Comparison of ENCODE assay signal across 12 mouse cellular contexts in genomic region chr5:129045641-129046580, GRCm38 (mm10). TPM values are rescaled to one million over a fixed set of nuclear protein-coding genes. Genes with fewer than 3 reads are reported as not detected.
A peak's percentile ranks its signal among the peaks of the same experiment; 100 is the strongest.
DNase-seq lines count a peak whose midpoint lies in the region; ATAC-seq and TF ChIP-seq lines count a peak whose summit lies in the region.
"Had no signal": no experiment of that assay in that cellular context is flagged by ENCODE, and none has a peak within 500 bp of the region (broad histone marks: within the 10 kb centered on the region; RNA-seq: fewer than 3 reads in every experiment).

No protein-coding gene starts in this region.

- DNase-seq in right cerebral cortex, postnatal 14 days = peak; percentile 54
- no peak for DNase-seq in right cerebral cortex, adult 18-20 months
- peak; percentile 76 for DNase-seq in forebrain, postnatal 0 days
- DNase-seq in midbrain, postnatal 0 days (ENCODE audit: low spot score) = peak; percentile 63
- DNase-seq in gastrocnemius, postnatal 25 days = no peak
- no peak for DNase-seq in heart, postnatal 36 days
- DNase-seq: cerebellum, postnatal 14 days; heart, postnatal 10 days; kidney, adult 9 months had no signal

- H3K36me3 ChIP-seq in forebrain, postnatal 0 days (ENCODE audit: insufficient read depth) = no peaks in the 10 kb centered on the region
- H3K36me3 ChIP-seq in midbrain, postnatal 0 days (ENCODE audit: insufficient read depth, low read length) = no peaks in the 10 kb centered on the region
- no peaks in the 10 kb centered on the region for H3K36me3 ChIP-seq in kidney, embryonic 14.5 days (ENCODE audit: control insufficient read depth, insufficient read depth, low read length)

- 14% methylated on average over 26 of the region's 26 CpGs for WGBS in forebrain, postnatal 0 days
- 13% methylated on average over 26 of the region's 26 CpGs for WGBS in midbrain, postnatal 0 days
- 62% methylated on average over 26 of the region's 26 CpGs for whole genome bisulfite sequencing in kidney, embryonic 14.5 days

- H3K4me2 ChIP-seq in forebrain, postnatal 0 days (ENCODE audit: low read depth) = 0 out of 2 replicates have a peak overlapping the region, but pooled peaks have one; percentile 0
- H3K4me2 ChIP-seq in midbrain, postnatal 0 days (ENCODE audit: low read depth, low read length, poor library complexity, severe bottlenecking) = 0 out of 2 replicates have a peak overlapping the region, but pooled peaks have one; percentile 15
- no peak overlapping the region for H3K4me2 ChIP-seq in kidney, embryonic 14.5 days (replicated peaks; ENCODE audit: low read depth, low read length)

- no peak overlapping the region for H3K4me3 ChIP-seq in forebrain, postnatal 0 days (ENCODE audit: low read depth, low read length)
- no peak overlapping the region for H3K4me3 ChIP-seq in midbrain, postnatal 0 days (ENCODE audit: low read depth, low read length)
- no peak overlapping the region for H3K4me3 ChIP-seq in kidney, embryonic 14.5 days (ENCODE audit: low read length)
- H3K4me3 ChIP-seq: megakaryocyte, embryonic 14.5 days had no signal

- intact Hi-C loops in heart, postnatal 36 days (cut with DNase I) = no loop called here

- TF ChIP-seq CTCF in forebrain, postnatal 0 days (IDR thresholded peaks at IDR 0.05; ENCODE audit: low read depth) = no peak
- TF ChIP-seq CTCF in midbrain, postnatal 0 days (IDR thresholded peaks at IDR 0.05) = no peak

- H3K9me3 ChIP-seq in forebrain, postnatal 0 days (ENCODE audit: low read length) = no peaks in the 10 kb centered on the region
- no peaks in the 10 kb centered on the region for H3K9me3 ChIP-seq in midbrain, postnatal 0 days (ENCODE audit: low read length)
- H3K9me3 ChIP-seq in kidney, embryonic 14.5 days (ENCODE audit: control insufficient read depth, low read length) = no peaks in the 10 kb centered on the region
- H3K9me3 ChIP-seq: megakaryocyte, embryonic 14.5 days had no signal

- peak overlapping the region; percentile 57 for H3K27ac ChIP-seq in forebrain, postnatal 0 days (ENCODE audit: low read depth, low read length)
- peak overlapping the region; percentile 39 for H3K27ac ChIP-seq in midbrain, postnatal 0 days (ENCODE audit: low read depth, low read length)
- H3K27ac ChIP-seq in kidney, embryonic 14.5 days (ENCODE audit: low read depth, low read length) = no peak overlapping the region
- H3K27ac ChIP-seq: liver, embryonic 14.5 days had no signal

- peaks cover 12% of the 10 kb centered on the region; the same call in 1 of the 2 replicates for H3K4me1 ChIP-seq in forebrain, postnatal 0 days (ENCODE audit: insufficient read depth)
- no peaks in the 10 kb centered on the region for H3K4me1 ChIP-seq in midbrain, postnatal 0 days (ENCODE audit: insufficient read depth, low read length)
- no peaks in the 10 kb centered on the region for H3K4me1 ChIP-seq in kidney, embryonic 14.5 days (ENCODE audit: control insufficient read depth, insufficient read depth, low read length)
- H3K4me1 ChIP-seq: megakaryocyte, embryonic 14.5 days had no signal

- H3K9ac ChIP-seq in forebrain, postnatal 0 days = peak overlapping the region; percentile 10; the same call in 1 of the 2 replicates
- H3K9ac ChIP-seq in midbrain, postnatal 0 days (replicated peaks; ENCODE audit: low read length, poor library complexity, severe bottlenecking) = no peak overlapping the region
- no peak overlapping the region for H3K9ac ChIP-seq in kidney, embryonic 14.5 days (ENCODE audit: low read depth, low read length)
- H3K9ac ChIP-seq: liver, embryonic 14.5 days had no signal

- no peaks in the 10 kb centered on the region for H3K27me3 ChIP-seq in forebrain, postnatal 0 days (ENCODE audit: insufficient read depth, low read length)
- no peaks in the 10 kb centered on the region for H3K27me3 ChIP-seq in midbrain, postnatal 0 days (ENCODE audit: insufficient read depth, low read length)
- H3K27me3 ChIP-seq in kidney, embryonic 14.5 days (ENCODE audit: control insufficient read depth, insufficient read depth, low read length) = no peaks in the 10 kb centered on the region

- peak; percentile 24; the same call in 1 of the 2 replicates for ATAC-seq in forebrain, postnatal 0 days
- ATAC-seq in midbrain, postnatal 0 days (ENCODE audit: low FRiP score) = no peak
- ATAC-seq in kidney, embryonic 14.5 days (ENCODE audit: low FRiP score, low TSS enrichment) = no peak

RNA-seq across cellular contexts. Expression of gene Ran, which starts 26.0 kb away (rescaled TPM):
- 258 and 312 TPM in 2 replicates for total RNA-seq in forebrain, postnatal 0 days (2014; rRNA removed)
- 330 and 336 TPM in 2 replicates for polyA plus RNA-seq in forebrain, postnatal 0 days (2015; fragmentation: Nextera tagmentation; extraction: Ambion mirVana)
- total RNA-seq in midbrain, postnatal 0 days (2014; rRNA removed) = 183 and 191 TPM in 2 replicates
- polyA plus RNA-seq in midbrain, postnatal 0 days (2015; fragmentation: Nextera tagmentation; extraction: Ambion mirVana) = 287 and 295 TPM in 2 replicates
- total RNA-seq in gastrocnemius, postnatal 25 days (2021) = 10 to 100 TPM; 64.7 to 81.1 TPM
- 768 and 779 TPM in 2 replicates for polyA plus RNA-seq in kidney, embryonic 14.5 days (2014; fragmentation: Nextera tagmentation; extraction: Ambion mirVana)
- 100 to 1,000 TPM in 1 of 2 experiments, 10 to 100 TPM in 1; 86.3 to 103 TPM for total RNA-seq in heart, postnatal 36 days (2021)

RNA-seq across cellular contexts. Expression of gene Stx2, which starts 37.5 kb away (rescaled TPM):
- 17.4 and 18.5 TPM in 2 replicates for total RNA-seq in forebrain, postnatal 0 days (2014; rRNA removed)
- 9.4 and 12.5 TPM in 2 replicates for polyA plus RNA-seq in forebrain, postnatal 0 days (2015; fragmentation: Nextera tagmentation; extraction: Ambion mirVana)
- 15.5 and 15.9 TPM in 2 replicates for total RNA-seq in midbrain, postnatal 0 days (2014; rRNA removed)
- 11.9 and 12.0 TPM in 2 replicates for polyA plus RNA-seq in midbrain, postnatal 0 days (2015; fragmentation: Nextera tagmentation; extraction: Ambion mirVana)
- 1 to 10 TPM; 7.8 to 8.8 TPM for total RNA-seq in gastrocnemius, postnatal 25 days (2021)
- 18.1 and 29.5 TPM in 2 replicates for polyA plus RNA-seq in kidney, embryonic 14.5 days (2014; fragmentation: Nextera tagmentation; extraction: Ambion mirVana)
- total RNA-seq in heart, postnatal 36 days (2021) = 10 to 100 TPM; 12.2 to 20.5 TPM

RNA-seq across cellular contexts. Expression of gene Adgrd1, which starts 50.6 kb away (rescaled TPM):
- total RNA-seq in forebrain, postnatal 0 days (2014; rRNA removed) = 0.46 and 1.0 TPM in 2 replicates
- 0.19 and 0.22 TPM in 2 replicates for polyA plus RNA-seq in forebrain, postnatal 0 days (2015; fragmentation: Nextera tagmentation; extraction: Ambion mirVana)
- 0.42 and 0.77 TPM in 2 replicates for total RNA-seq in midbrain, postnatal 0 days (2014; rRNA removed)
- polyA plus RNA-seq in midbrain, postnatal 0 days (2015; fragmentation: Nextera tagmentation; extraction: Ambion mirVana) = 0.17 and 0.26 TPM in 2 replicates
- total RNA-seq in gastrocnemius, postnatal 25 days (2021) = 1 to 10 TPM; 4.9 to 6.6 TPM
- polyA plus RNA-seq in kidney, embryonic 14.5 days (2014; fragmentation: Nextera tagmentation; extraction: Ambion mirVana) = 0.50 and 0.51 TPM in 2 replicates
- 1 to 10 TPM; 4.7 to 5.9 TPM for total RNA-seq in heart, postnatal 36 days (2021)

Comparison
In these comparisons a context has a peak if more than half of its experiments do, and no peak if none do; other contexts are left out.
1. DNase-seq: peak in right cerebral cortex, postnatal 14 days (single experiment), forebrain, postnatal 0 days (single experiment) and midbrain, postnatal 0 days (single experiment); none in right cerebral cortex, adult 18-20 months (single experiment), gastrocnemius, postnatal 25 days (single experiment) and heart, postnatal 36 days (0 of 2).